Mouse (Mus musculus) embryonic facial prominence, embryonic 11.5 days (tissue): ENCODE results near the gene Fads6. TPM values are rescaled to one million over a fixed set of nuclear protein-coding genes. Genes with fewer than 3 reads are reported as not detected.
A peak's percentile ranks its signal among the peaks of the same experiment; 100 is the strongest.

Source experiments
- ATAC-seq: fragments of 200-750 bp; cut with Nextera tagmentation; replicated peaks from 2 replicates; pipeline ENCODE4 v1.8.0; 2017; ENCODE audit warnings: low read depth; ENCODE audit not compliant: insufficient number of reproducible peaks, low FRiP score, low TSS enrichment
- DNase-seq: peaks from one replicate; pipeline ENCODE4 v3.0.0-alpha.2; 2015; ENCODE audit warnings: low spot score
- H3K27ac ChIP-seq: fragments of 300-500 bp; sonication (generic); replicated peaks from 2 replicates; pipeline ENCODE4 v1.5.1; 2014; ENCODE audit warnings: mild to moderate bottlenecking, low read depth, low read length, control low read depth
- H3K27me3 ChIP-seq: fragments of 300-500 bp; sonication (generic); 2 replicates; pipeline ENCODE4 v1.6.1; 2014; ENCODE audit warnings: mild to moderate bottlenecking, low read length, moderate library complexity, mixed read lengths; ENCODE audit not compliant: control insufficient read depth, insufficient read depth
- H3K36me3 ChIP-seq: fragments of 300-500 bp; sonication (generic); replicated peaks from 2 replicates; pipeline ENCODE4 v1.6.1; 2014; ENCODE audit warnings: low read depth, mild to moderate bottlenecking, low read length, moderate library complexity, mixed read lengths; ENCODE audit not compliant: control insufficient read depth, insufficient read depth
- H3K4me1 ChIP-seq: fragments of 300-500 bp; sonication (generic); 2 replicates; pipeline ENCODE4 v1.6.1; 2014; ENCODE audit warnings: low read length, mixed read lengths; ENCODE audit not compliant: control insufficient read depth, insufficient read depth
- H3K4me2 ChIP-seq: fragments of 300-500 bp; sonication (generic); 2 replicates; pipeline ENCODE4 v1.6.1; 2014; ENCODE audit warnings: low read depth, mild to moderate bottlenecking, control low read depth, low read length, moderate library complexity
- H3K4me3 ChIP-seq: fragments of 300-500 bp; sonication (generic); 2 replicates; pipeline ENCODE4 v1.5.1; 2014; ENCODE audit warnings: low read depth, low read length, control low read depth
- H3K9ac ChIP-seq: fragments of 300-500 bp; sonication (generic); replicated peaks from 2 replicates; pipeline ENCODE4 v1.6.1; 2014; ENCODE audit warnings: mild to moderate bottlenecking, control low read depth, low read length
- H3K9me3 ChIP-seq: fragments of 300-500 bp; sonication (generic); replicated peaks from 2 replicates; pipeline ENCODE4 v1.6.1; 2016; ENCODE audit warnings: mild to moderate bottlenecking, low read length, inconsistent platforms, mixed read lengths; ENCODE audit not compliant: control insufficient read depth
- WGBS: fragments of 180-500 bp; shearing (Covaris S2); extraction: QIAGEN DNeasy Blood & Tissue Kit; methylation state at CpG from one replicate; pipeline ENCODE4 v1.1.7; 2014; 5-methylcytosine and 5-hydroxymethylcytosine counted together
- polyA plus RNA-seq: library from polyadenylated mRNA; unstranded; fragments of >200 nt; fragmentation: Nextera tagmentation; extraction: Ambion mirVana; gene quantifications from 2 replicates; pipeline ENCODE4 v1.2.1, GENCODE M21; 2014

Gene Fads6
- polyA plus RNA-seq, 1 experiment from 2014 or later = 0.14 TPM

GRCm38 (mm10) chr11:115298160-115298559 is 697 bp upstream of the Fads6 start:
- Histone ChIP-seq H3K9ac (no peak overlapping the region), H3K4me1 (no peaks in the 10 kb centered on the region), H3K36me3 (no peaks in the 10 kb centered on the region), H3K4me3 (no peak overlapping the region), H3K9me3 (no peaks in the 10 kb centered on the region), H3K4me2 (no peak overlapping the region), H3K27ac (no peak overlapping the region), H3K27me3 (peaks cover 13% of the 10 kb centered on the region; the same call in 1 of the 2 replicates)
- ATAC-seq (no peak), DNase-seq (no peak)
- WGBS = 59% methylated on average over 8 of the region's 8 CpGs

DNA sequence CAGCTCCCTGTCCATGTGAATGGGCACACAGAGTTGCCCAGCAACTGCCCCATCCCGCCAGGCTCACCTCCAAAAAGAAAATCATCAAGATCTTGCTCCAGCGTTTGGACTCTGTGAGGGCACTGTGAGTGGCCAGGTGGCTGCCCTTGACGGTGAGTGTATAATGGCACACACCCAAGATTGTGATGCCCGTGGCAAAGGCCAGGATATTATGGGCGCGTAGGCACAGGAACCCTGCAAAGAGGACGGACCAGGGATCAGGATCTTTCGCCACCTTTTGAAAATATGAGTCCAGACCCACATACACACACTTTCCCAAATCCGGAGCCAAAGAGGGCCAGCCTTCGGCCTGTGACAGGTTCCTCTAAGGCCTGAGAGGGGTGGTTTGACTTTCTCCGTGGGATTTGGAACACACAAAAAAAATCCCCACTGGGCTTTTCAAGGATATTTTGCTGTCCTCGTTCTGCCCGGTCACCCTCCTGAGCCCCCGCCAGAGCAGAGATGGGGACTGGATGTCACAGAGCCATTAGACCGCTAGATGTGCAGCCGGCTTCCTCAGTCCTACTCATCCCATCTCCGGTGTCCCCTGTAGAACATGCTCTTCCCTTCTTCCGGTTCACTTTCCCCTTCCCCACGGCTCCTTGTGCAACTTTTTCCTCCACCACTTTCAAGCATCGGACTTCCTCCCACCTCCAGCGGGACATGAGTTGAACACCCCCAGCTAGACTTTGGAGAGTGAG is 822 bp downstream of the Fads6 start:
- ATAC-seq (no peak), DNase-seq (no peak)
- Histone ChIP-seq H3K27me3 (peaks cover 13% of the 10 kb centered on the region; the same call in 1 of the 2 replicates), H3K9me3 (no peaks in the 10 kb centered on the region), H3K4me3 (peak overlapping the region; percentile 43), H3K36me3 (no peaks in the 10 kb centered on the region), H3K4me1 (no peaks in the 10 kb centered on the region), H3K27ac (no peak overlapping the region), H3K9ac (peak overlapping the region; percentile 56), H3K4me2 (peak overlapping the region; percentile 88)
- WGBS = 57% methylated on average over 21 of the region's 21 CpGs

- H3K36me3 ChIP-seq = no peaks in the 10 kb centered on the region
- no peak for DNase-seq
- H3K4me2 ChIP-seq = no peak overlapping the region
- H3K27ac ChIP-seq = no peak overlapping the region
- H3K4me1 ChIP-seq = no peaks in the 10 kb centered on the region
- no peak overlapping the region for H3K9ac ChIP-seq
- H3K4me3 ChIP-seq = no peak overlapping the region
- ATAC-seq = no peak
- H3K9me3 ChIP-seq = no peaks in the 10 kb centered on the region
- H3K27me3 ChIP-seq = peaks cover 13% of the 10 kb centered on the region; the same call in 1 of the 2 replicates
- 88% methylated on average over 11 of the region's 11 CpGs for WGBS
These were observed 1.5 kb downstream of the Fads6 start for GRCm38 (mm10) chr11:115295939-115296338.

DNA sequence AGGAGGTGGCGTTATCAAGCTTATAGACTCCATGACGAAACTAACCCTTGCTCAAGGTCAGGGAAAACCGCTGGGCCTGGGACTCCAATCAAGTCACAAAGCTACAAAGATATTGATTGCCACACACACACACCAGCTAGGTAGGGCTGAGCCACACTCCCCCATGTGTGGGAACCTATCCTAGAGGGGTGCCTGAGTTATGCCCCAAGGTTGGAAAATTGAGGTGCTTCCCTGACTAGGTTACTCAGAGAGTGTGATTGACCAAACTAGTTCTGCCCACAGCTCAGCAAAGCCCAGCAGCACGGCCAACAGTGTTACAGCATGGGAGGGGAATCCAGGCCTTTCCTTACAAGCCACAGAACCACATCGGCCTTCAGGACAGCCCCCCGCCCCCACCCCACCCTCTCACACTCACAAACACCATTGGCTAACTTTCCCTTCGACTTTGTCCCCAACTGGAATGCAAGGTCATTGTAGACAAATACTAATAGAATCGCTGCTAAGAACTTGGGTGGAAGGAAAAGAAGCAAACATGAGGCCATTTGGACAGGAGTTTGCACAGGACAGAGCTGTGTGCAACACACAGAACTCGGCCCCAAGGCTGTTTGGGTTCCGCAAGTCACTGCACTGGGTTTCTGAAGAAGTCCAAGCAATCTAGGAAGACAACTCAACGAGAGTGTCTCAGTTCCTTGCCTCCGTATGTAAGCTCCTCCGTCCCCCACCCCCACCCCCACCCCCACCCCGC is 4.7 kb downstream of the Fads6 start:
- Histone ChIP-seq H3K4me2 (no peak overlapping the region), H3K4me3 (no peak overlapping the region), H3K27me3 (0 out of 2 replicates have a peak, but pooled peaks cover 8% of the 10 kb centered on the region), H3K27ac (no peak overlapping the region), H3K4me1 (no peaks in the 10 kb centered on the region), H3K9ac (no peak overlapping the region), H3K36me3 (no peaks in the 10 kb centered on the region), H3K9me3 (no peaks in the 10 kb centered on the region)
- 51% methylated on average over 14 of the region's 14 CpGs for WGBS
- ATAC-seq (no peak), DNase-seq (no peak)

GRCm38 (mm10) chr11:115291503-115291902 is 6.0 kb downstream of the Fads6 start:
- no peak overlapping the region for H3K27ac ChIP-seq
- no peaks in the 10 kb centered on the region for H3K36me3 ChIP-seq
- H3K27me3 ChIP-seq = no peaks in the 10 kb centered on the region
- WGBS = 67% methylated on average over 10 of the region's 10 CpGs
- no peak overlapping the region for H3K4me2 ChIP-seq
- no peak overlapping the region for H3K4me3 ChIP-seq
- no peaks in the 10 kb centered on the region for H3K9me3 ChIP-seq
- no peaks in the 10 kb centered on the region for H3K4me1 ChIP-seq
- H3K9ac ChIP-seq = no peak overlapping the region
- ATAC-seq (no peak), DNase-seq (no peak)

DNA sequence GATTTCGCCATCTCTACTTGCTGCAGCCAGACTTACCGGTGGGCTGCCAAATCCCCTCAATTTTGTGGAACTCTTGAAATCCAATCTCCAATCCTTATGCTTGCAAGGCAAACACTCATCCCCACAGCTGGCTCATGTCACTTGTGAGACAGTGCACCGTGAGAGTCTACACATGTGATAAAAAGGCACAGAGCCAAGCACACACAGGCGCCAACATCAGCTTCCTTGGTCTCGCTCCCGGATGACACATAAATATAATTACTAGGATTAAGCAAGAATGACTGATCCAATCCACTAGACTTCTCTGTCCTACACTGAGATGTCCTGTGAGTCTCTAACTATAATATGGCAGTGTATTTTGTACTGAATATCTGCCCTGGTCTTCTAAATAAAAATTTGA is 6.5 kb downstream of the Fads6 start:
- H3K4me3 ChIP-seq = no peak overlapping the region

GRCm38 (mm10) chr11:115290314-115290713 is 7.1 kb downstream of the Fads6 start:
- Histone ChIP-seq H3K36me3 (no peaks in the 10 kb centered on the region), H3K4me1 (no peaks in the 10 kb centered on the region), H3K27me3 (no peaks in the 10 kb centered on the region), H3K4me2 (no peak overlapping the region), H3K9ac (no peak overlapping the region), H3K4me3 (no peak overlapping the region), H3K9me3 (no peaks in the 10 kb centered on the region), H3K27ac (no peak overlapping the region)
- no peak for ATAC-seq
- no peak for DNase-seq
- WGBS = 85% methylated on average over 1 of the region's 1 CpGs

More for the DNA sequence above, 6.5 kb downstream of the Fads6 start:
- H3K4me1 ChIP-seq = no peaks in the 10 kb centered on the region
- H3K36me3 ChIP-seq = no peaks in the 10 kb centered on the region
- H3K27ac ChIP-seq = no peak overlapping the region
- H3K9ac ChIP-seq = no peak overlapping the region
- DNase-seq = no peak
- no peaks in the 10 kb centered on the region for H3K9me3 ChIP-seq
- 88% methylated on average over 6 of the region's 6 CpGs for WGBS
- H3K4me2 ChIP-seq = no peak overlapping the region
- no peak for ATAC-seq
- no peaks in the 10 kb centered on the region for H3K27me3 ChIP-seq

- no peaks in the 10 kb centered on the region for H3K36me3 ChIP-seq
- no peak overlapping the region for H3K27ac ChIP-seq
- ATAC-seq = no peak
- no peak overlapping the region for H3K9ac ChIP-seq
- 84% methylated on average over 8 of the region's 8 CpGs for WGBS
- no peaks in the 10 kb centered on the region for H3K27me3 ChIP-seq
- no peaks in the 10 kb centered on the region for H3K4me1 ChIP-seq
- no peak for DNase-seq
- no peak overlapping the region for H3K4me3 ChIP-seq
- H3K4me2 ChIP-seq = no peak overlapping the region
- no peaks in the 10 kb centered on the region for H3K9me3 ChIP-seq
These were observed 7.6 kb downstream of the Fads6 start for GRCm38 (mm10) chr11:115289885-115290284.
